Mouse (Mus musculus): ENCODE measurements around the gene Aff1. TPM values are rescaled to one million over a fixed set of nuclear protein-coding genes. Genes with fewer than 3 reads are reported as not detected.

Gene Aff1
- polyA plus RNA-seq, 1 experiment from 2014 or later: 9.9 TPM

GRCm38 (mm10) chr5:103843938-103844337 lies 151.8 kb downstream of the Aff1 start:
- peaks cover 10 to 12% of the 10 kb centered on the region in 2 experiments for H3K4me1 ChIP-seq (ENCODE audit: control insufficient read depth in 2 of 2, insufficient read depth in 2 of 2, low read length in 2 of 2)
- H3K9me3 ChIP-seq (ENCODE audit: control insufficient read depth, low read length): no peaks in the 10 kb centered on the region
- ATAC-seq (ENCODE audit: insufficient number of reproducible peaks, insufficient read depth, low FRiP score, low read depth): no peak
- 48% methylated on average over 1 of the region's 1 CpGs for WGBS
- H3K27ac ChIP-seq (replicated peaks in 1 of 2; ENCODE audit: control insufficient read depth in 1 of 2, insufficient read depth in 1 of 2, low read depth in 2 of 2, low read length in 2 of 2): no peak overlapping the region
- no peak overlapping the region for H3K9ac ChIP-seq (ENCODE audit: low read length)
- H3K4me2 ChIP-seq (ENCODE audit: low read length): no peak overlapping the region
- no peaks in the 10 kb centered on the region for H3K27me3 ChIP-seq (ENCODE audit: control insufficient read depth, insufficient read depth, low read length)
- no peak overlapping the region for H3K4me3 ChIP-seq (ENCODE audit: control insufficient read depth in 1 of 2, insufficient read depth in 1 of 2, low read depth in 1 of 2, low read length in 2 of 2)
- peaks cover 68% of the 10 kb centered on the region for H3K36me3 ChIP-seq (ENCODE audit: control insufficient read depth, insufficient read depth, low read length)

GRCm38 (mm10) chr5:103845418-103846153 lies 153.4 kb downstream of the Aff1 start:
- Histone ChIP-seq H3K4me2 (ENCODE audit: low read length) (no peak overlapping the region), H3K27me3 (ENCODE audit: control insufficient read depth, insufficient read depth, low read length) (no peaks in the 10 kb centered on the region), H3K27ac (replicated peaks in 1 of 2; ENCODE audit: control insufficient read depth in 1 of 2, insufficient read depth in 1 of 2, low read depth in 2 of 2, low read length in 2 of 2) (no peak overlapping the region), H3K4me1 (ENCODE audit: control insufficient read depth in 2 of 2, insufficient read depth in 2 of 2, low read length in 2 of 2) (no peaks in the 10 kb centered on the region), H3K36me3 (ENCODE audit: control insufficient read depth, insufficient read depth, low read length) (peaks cover 83% of the 10 kb centered on the region), H3K9me3 (ENCODE audit: control insufficient read depth, low read length) (no peaks in the 10 kb centered on the region), H3K4me3 (ENCODE audit: control insufficient read depth in 1 of 2, insufficient read depth in 1 of 2, low read depth in 1 of 2, low read length in 2 of 2) (no peak overlapping the region), H3K9ac (ENCODE audit: low read length) (no peak overlapping the region)
- WGBS: 84% methylated on average over 19 of the region's 19 CpGs
- no peak for ATAC-seq (ENCODE audit: insufficient number of reproducible peaks, insufficient read depth, low FRiP score, low read depth)

DNA sequence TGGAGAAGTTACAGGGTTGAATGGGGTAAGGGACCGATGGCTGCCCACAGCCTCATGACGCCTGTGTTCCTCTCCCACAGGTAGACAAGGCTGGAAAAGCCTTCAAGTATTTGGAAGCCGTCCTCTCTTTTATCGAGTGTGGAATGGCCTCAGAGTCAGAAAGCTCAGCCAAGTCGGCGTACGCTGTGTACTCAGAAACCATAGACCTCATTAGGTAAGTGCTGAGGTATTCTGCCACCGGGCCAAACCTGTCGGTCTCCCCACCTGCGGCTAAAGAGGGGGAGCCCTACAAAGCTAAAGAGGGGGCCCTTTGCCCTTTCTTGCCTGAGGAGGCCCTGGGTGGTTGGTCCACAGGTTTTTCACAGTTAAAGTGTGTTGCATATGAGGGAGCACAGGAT lies 154.0 kb downstream of the Aff1 start:
- no peak for ATAC-seq (ENCODE audit: insufficient number of reproducible peaks, insufficient read depth, low FRiP score, low read depth)
- H3K36me3 ChIP-seq (ENCODE audit: control insufficient read depth, insufficient read depth, low read length): peaks cover 84% of the 10 kb centered on the region
- 90% methylated on average over 10 of the region's 10 CpGs for WGBS
- H3K27ac ChIP-seq (replicated peaks in 1 of 2; ENCODE audit: control insufficient read depth in 1 of 2, insufficient read depth in 1 of 2, low read depth in 2 of 2, low read length in 2 of 2): no peak overlapping the region
- H3K27me3 ChIP-seq (ENCODE audit: control insufficient read depth, insufficient read depth, low read length): no peaks in the 10 kb centered on the region
- H3K9me3 ChIP-seq (ENCODE audit: control insufficient read depth, low read length): no peaks in the 10 kb centered on the region
- no peak overlapping the region for H3K9ac ChIP-seq (ENCODE audit: low read length)
- H3K4me3 ChIP-seq (ENCODE audit: control insufficient read depth in 1 of 2, insufficient read depth in 1 of 2, low read depth in 1 of 2, low read length in 2 of 2): no peak overlapping the region
- H3K4me2 ChIP-seq (ENCODE audit: low read length): no peak overlapping the region
- no peaks in the 10 kb centered on the region for H3K4me1 ChIP-seq (ENCODE audit: control insufficient read depth in 2 of 2, insufficient read depth in 2 of 2, low read length in 2 of 2)

GRCm38 (mm10) chr5:103846609-103847008 lies 154.4 kb downstream of the Aff1 start:
- Histone ChIP-seq H3K27ac (replicated peaks in 1 of 2; ENCODE audit: control insufficient read depth in 1 of 2, insufficient read depth in 1 of 2, low read depth in 2 of 2, low read length in 2 of 2) (no peak overlapping the region), H3K9ac (ENCODE audit: low read length) (no peak overlapping the region), H3K4me2 (ENCODE audit: low read length) (no peak overlapping the region), H3K4me1 (ENCODE audit: control insufficient read depth in 2 of 2, insufficient read depth in 2 of 2, low read length in 2 of 2) (no peaks in the 10 kb centered on the region), H3K9me3 (ENCODE audit: control insufficient read depth, low read length) (no peaks in the 10 kb centered on the region), H3K27me3 (ENCODE audit: control insufficient read depth, insufficient read depth, low read length) (no peaks in the 10 kb centered on the region), H3K4me3 (ENCODE audit: control insufficient read depth in 1 of 2, insufficient read depth in 1 of 2, low read depth in 1 of 2, low read length in 2 of 2) (no peak overlapping the region), H3K36me3 (ENCODE audit: control insufficient read depth, insufficient read depth, low read length) (peaks cover 87% of the 10 kb centered on the region)
- ATAC-seq (ENCODE audit: insufficient number of reproducible peaks, insufficient read depth, low FRiP score, low read depth): no peak
- 56% methylated on average over 5 of the region's 5 CpGs for WGBS

DNA sequence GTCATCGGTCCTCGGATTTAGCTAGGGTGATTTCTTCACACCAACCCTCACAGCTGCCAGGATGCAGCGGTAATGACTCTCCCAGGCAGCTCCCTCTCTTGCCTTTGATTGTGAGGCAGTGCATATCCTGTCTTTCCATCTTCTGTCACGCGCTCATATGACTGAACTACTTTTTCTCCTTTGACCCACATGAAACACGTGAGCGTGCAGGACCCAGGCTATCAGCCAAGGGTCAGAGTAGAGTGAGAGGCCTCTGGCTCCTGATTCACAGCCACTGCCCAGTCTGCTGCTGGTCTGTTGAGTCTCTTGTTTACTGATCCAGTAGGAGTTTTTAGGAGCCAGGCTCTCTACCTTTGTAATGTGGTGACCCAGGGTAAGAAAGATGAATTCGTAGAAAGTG lies 156.4 kb downstream of the Aff1 start:
- no peaks in the 10 kb centered on the region for H3K4me1 ChIP-seq (ENCODE audit: control insufficient read depth in 2 of 2, insufficient read depth in 2 of 2, low read length in 2 of 2)
- 89% methylated on average over 8 of the region's 8 CpGs for WGBS
- no peaks in the 10 kb centered on the region for H3K9me3 ChIP-seq (ENCODE audit: control insufficient read depth, low read length)
- no peak for ATAC-seq (ENCODE audit: insufficient number of reproducible peaks, insufficient read depth, low FRiP score, low read depth)
- no peak overlapping the region for H3K4me3 ChIP-seq (ENCODE audit: control insufficient read depth in 1 of 2, insufficient read depth in 1 of 2, low read depth in 1 of 2, low read length in 2 of 2)
- no peak overlapping the region for H3K4me2 ChIP-seq (ENCODE audit: low read length)
- no peak overlapping the region for H3K9ac ChIP-seq (ENCODE audit: low read length)
- peaks cover 84% of the 10 kb centered on the region for H3K36me3 ChIP-seq (ENCODE audit: control insufficient read depth, insufficient read depth, low read length)
- H3K27ac ChIP-seq (replicated peaks in 1 of 2; ENCODE audit: control insufficient read depth in 1 of 2, insufficient read depth in 1 of 2, low read depth in 2 of 2, low read length in 2 of 2): no peak overlapping the region
- H3K27me3 ChIP-seq (ENCODE audit: control insufficient read depth, insufficient read depth, low read length): no peaks in the 10 kb centered on the region

DNA sequence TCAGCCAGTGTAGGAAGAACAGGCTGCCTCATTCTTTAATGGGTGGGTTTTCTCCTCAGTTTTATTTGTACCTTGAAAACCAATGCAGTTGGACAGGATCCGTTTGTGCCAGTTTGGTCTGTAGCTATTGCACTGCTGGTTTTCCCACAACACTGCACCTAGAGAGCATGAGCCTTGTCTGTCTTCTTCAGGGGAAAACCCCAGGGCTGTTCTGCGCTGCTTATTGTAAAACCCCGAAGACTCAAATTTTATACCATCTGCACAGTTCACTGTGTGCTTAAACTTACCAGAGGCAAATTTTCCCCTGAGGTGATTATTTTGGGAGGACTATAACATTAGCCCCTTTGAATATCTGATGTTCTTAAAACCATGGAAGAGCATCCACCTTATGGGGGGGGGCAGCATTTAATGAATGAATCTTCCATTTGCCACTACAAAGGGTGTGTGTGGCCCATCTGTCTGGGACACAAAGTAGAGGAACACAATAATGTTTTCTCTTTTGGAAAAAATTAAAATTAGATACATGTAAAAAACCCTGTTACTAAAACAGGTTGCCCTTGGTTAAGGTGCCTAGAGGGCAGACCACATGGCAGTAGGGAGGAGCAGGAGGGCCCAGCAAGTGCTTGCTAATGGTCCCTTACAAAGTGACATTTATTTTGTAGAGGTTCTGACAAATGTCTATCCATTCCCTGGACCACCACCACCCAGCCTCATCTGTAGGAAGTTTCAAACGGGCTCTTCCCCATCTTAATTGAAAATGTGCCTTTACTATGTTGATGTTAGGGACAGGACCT lies 160.8 kb downstream of the Aff1 start:
- H3K4me3 ChIP-seq (ENCODE audit: control insufficient read depth in 1 of 2, insufficient read depth in 1 of 2, low read depth in 1 of 2, low read length in 2 of 2): no peak overlapping the region
- H3K36me3 ChIP-seq (ENCODE audit: control insufficient read depth, insufficient read depth, low read length): peaks cover 51% of the 10 kb centered on the region
- H3K4me1 ChIP-seq (ENCODE audit: control insufficient read depth in 2 of 2, insufficient read depth in 2 of 2, low read length in 2 of 2): peaks cover 6 to 8% of the 10 kb centered on the region in 2 experiments; a peak in 3 of 4 replicates
- H3K4me2 ChIP-seq (ENCODE audit: low read length): no peak overlapping the region
- no peak overlapping the region for H3K9ac ChIP-seq (ENCODE audit: low read length)
- H3K9me3 ChIP-seq (ENCODE audit: control insufficient read depth, low read length): no peaks in the 10 kb centered on the region
- WGBS: 86% methylated on average over 4 of the region's 4 CpGs
- no peaks in the 10 kb centered on the region for H3K27me3 ChIP-seq (ENCODE audit: control insufficient read depth, insufficient read depth, low read length)
- ATAC-seq (ENCODE audit: insufficient number of reproducible peaks, insufficient read depth, low FRiP score, low read depth): no peak
- no peak overlapping the region for H3K27ac ChIP-seq (replicated peaks in 1 of 2; ENCODE audit: control insufficient read depth in 1 of 2, insufficient read depth in 1 of 2, low read depth in 2 of 2, low read length in 2 of 2)

GRCm38 (mm10) chr5:103854041-103854806 lies 162.1 kb downstream of the Aff1 start:
- Histone ChIP-seq H3K36me3 (ENCODE audit: control insufficient read depth, insufficient read depth, low read length) (peaks cover 39% of the 10 kb centered on the region), H3K4me3 (ENCODE audit: control insufficient read depth in 1 of 2, insufficient read depth in 1 of 2, low read depth in 1 of 2, low read length in 2 of 2) (no peak overlapping the region), H3K27ac (replicated peaks in 1 of 2; ENCODE audit: control insufficient read depth in 1 of 2, insufficient read depth in 1 of 2, low read depth in 2 of 2, low read length in 2 of 2) (peak overlapping the region in 1 of 2 experiments; percentile 53; a peak in 3 of 4 replicates), H3K27me3 (ENCODE audit: control insufficient read depth, insufficient read depth, low read length) (no peaks in the 10 kb centered on the region), H3K4me1 (ENCODE audit: control insufficient read depth in 2 of 2, insufficient read depth in 2 of 2, low read length in 2 of 2) (peaks cover 6 to 8% of the 10 kb centered on the region in 2 experiments; a peak in 3 of 4 replicates), H3K9me3 (ENCODE audit: control insufficient read depth, low read length) (no peaks in the 10 kb centered on the region), H3K9ac (ENCODE audit: low read length) (no peak overlapping the region), H3K4me2 (ENCODE audit: low read length) (peak overlapping the region; percentile 11; the same call in 1 of the 2 replicates)
- 57% methylated on average over 17 of the region's 17 CpGs for WGBS
- no peak for ATAC-seq (ENCODE audit: insufficient number of reproducible peaks, insufficient read depth, low FRiP score, low read depth)

All from heart, embryonic 14.5 days (tissue).